Mouse (Mus musculus): ENCODE results near the gene Il1b.
A peak's percentile ranks its signal among the peaks of the same experiment; 100 is the strongest.

The Il1b gene

DNA sequence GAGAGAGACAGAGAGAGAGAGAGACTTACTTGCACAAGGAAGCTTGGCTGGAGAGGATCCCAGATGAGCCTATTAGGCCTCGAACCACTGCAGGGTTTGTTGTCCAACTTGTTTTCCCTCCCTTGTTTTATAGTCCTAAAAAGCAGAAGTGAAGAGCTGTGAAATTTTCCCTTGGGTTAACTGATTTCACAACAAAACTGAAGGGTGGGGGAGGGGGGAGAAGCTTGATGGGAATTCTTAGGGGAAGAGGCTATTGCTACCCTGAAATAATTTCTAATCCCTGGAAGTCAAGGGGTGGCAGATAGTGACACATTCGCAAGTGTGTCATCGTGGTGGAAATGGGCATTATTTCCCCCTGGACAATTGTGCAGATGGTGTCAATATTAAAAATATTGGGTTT is at the start of gene Il1b:
Il1b (minus strand) TSS at position 101 of the 400 bp plus-strand sequence.
- DNase-seq, result no peak

DNA sequence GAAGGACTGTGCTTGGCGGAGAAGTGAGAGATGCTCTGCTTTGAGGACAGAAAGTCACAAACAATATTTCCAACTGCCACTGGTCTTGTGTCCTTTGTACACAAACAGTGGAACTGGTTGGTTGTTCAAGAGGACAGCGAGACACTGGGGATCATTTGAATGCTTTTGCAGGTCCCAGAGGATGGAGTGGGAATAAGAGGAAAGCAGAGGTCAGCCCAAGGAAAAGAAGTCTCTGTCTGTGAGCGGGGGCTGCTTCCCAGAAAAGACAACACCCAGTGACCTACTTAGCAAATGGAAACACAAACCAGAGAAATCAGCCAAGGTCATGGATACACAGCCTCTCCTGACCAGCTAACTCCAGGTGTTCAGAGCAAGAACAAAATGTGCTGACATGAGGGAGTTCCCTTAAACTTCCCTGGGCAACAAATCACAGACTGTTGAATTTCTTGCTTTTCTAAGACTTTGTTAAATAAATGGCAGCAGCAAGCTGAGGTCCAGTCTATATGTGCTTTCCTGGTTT is 48.5 kb upstream of the Il1b start:
- peak; percentile 90 for DNase-seq

DNA sequence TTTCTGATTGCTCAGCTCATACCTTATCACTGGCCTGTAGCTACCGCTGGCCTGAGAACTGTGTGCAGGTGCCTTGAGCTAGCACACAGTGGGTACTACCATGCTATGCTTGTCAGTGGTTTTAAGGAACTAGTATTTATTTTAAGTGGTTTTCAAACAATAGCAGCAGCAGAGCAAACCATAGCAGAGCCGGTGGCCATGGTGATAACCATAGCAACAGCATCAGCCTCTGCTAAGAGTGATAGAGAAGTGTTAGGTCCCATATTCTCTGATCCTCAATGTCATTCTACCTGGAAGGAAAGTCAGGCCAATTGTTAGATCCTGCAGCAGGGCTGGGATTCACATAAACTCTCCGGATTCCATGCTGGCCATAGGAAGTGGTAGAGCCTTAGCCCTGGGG is 43.7 kb upstream of the Il1b start:
- DNase-seq, result peak; percentile 31

DNA sequence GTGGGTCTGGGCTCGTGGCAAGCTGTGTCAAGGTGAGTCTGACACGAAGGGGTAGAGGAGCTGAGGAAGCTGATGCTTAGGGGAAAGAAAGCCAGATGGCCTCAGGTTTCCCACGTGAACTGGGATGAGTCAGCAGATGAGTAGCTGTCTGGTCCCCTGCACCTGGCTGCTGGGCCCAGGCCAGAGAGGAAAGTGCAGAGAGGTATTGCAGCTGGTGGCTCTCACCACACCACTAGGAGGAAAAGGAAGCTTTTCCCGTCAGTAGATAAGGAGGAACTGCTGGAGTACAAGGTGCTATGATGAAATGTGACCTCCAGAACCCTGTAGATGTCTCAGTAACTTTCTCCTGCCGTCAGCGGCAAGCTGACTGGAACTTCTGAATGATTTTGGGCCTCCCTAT is 42.5 kb upstream of the Il1b start:
- peak; percentile 76 for DNase-seq

DNA sequence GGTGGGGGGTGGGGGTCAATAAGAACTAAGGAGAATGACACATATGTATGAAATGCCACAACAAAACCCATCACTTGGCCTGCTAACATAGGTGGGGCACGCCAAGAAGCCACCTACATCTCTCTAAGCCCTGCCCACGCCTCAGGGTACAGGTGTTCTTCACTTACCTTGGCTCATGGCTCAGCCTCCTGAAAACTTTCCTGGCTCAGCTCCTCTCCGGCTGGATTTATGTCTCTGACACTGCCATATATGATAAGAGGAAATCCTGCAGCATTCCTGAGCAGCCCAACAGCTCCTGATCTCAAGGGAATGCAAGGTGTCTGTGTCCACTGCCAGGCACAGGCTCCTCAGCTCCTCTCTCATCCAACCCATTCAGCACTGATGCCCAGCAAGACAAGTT is 40.7 kb upstream of the Il1b start:
- peak; percentile 57 for DNase-seq

DNA sequence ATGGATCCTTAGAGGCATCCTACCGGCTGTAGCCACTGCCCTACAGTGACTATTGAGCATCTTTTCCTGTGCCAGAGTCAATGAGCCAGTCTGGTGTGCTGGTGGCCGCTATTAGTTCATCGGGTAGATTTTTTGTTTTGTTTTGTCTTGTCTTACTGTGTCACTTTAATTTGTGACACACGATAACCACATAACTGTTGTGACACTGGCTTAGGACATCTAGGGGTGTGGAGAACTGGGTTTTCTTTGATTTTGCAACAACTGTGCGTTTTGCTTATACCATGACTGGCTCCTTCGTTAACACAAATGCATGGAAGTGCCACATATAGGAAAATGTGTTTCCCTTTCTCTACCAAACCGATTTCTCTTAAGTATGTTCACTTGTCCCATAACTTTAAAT is 39.4 kb upstream of the Il1b start:
- DNase-seq, result peak; percentile 55

DNA sequence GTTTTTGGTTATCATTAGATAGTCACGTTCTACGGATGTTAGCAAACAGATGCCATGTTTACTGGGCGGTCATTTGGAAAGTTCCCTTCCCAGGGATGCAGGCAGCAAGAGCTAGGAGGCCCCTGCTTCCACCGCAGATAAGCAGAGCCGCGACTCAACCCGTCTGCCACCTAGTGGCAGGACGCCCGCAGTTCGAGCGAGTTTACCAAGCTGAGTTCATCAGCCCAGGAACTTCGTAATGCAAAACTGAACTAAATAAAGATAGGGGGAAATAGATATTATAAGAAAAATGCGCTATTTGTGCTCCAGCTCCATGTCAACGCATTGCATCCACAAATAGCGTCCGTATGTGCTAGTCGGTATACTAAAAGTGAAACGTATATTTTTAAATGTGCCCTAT is 37.5 kb upstream of the Il1b start:
- peak; percentile 93 for DNase-seq

DNA sequence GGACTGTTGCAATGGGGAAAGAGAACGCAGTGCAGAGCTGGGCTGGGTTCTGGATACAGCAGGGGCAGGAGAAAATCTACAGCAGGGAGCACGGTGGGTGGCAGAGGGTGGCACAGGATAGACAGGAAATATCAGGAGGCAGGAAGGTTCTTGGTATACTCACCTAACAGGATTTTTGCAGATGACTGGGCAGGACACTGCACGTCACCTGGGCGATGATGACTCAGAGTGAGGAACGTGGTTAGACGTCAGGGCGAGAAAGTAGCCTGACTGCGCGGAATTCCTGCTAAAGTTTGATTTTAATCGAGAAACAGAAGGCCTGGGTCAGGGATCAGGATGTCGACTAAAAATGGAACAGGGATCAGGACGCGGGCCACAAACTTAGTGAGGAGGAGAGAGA is 36.7 kb upstream of the Il1b start:
- DNase-seq, result no peak

DNA sequence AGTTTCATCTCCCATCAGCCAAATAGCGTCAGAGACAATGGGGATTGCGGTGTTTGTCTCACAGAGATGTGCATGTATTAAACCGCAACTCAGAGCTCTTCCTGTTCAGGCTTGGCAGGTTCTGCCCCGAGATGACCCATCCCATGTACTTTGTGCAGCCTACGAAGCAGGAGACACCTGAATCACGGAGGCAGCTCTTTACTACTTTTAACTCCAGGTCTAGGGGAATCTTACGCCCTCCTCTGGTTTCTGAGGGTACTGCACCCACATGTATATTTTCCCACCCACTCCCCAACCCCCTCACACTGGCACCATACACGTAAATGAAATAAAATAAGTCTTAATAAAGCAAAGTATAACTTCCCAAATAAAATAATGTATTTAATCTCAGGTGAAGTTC is 35.6 kb upstream of the Il1b start:
- peak; percentile 83 for DNase-seq

DNA sequence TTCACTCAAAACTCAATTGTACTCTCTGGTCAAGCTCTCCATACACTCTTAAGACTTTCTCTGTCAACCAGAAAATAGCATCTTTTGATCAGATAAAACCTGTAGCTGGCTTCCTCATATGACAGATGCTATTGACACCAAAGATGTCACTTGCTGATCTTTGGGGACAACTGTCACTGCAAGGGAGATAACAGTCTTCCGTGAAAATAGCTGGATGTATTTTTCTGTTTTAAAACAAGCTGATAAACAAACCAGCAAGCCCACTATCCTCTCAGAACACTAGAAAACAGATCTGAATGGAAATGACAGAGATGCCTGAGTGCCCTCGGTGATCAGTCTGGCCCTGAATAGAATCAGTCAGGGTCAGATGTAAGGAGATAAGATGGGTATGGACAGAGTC is 32.8 kb upstream of the Il1b start:
- DNase-seq, result peak; percentile 14

DNA sequence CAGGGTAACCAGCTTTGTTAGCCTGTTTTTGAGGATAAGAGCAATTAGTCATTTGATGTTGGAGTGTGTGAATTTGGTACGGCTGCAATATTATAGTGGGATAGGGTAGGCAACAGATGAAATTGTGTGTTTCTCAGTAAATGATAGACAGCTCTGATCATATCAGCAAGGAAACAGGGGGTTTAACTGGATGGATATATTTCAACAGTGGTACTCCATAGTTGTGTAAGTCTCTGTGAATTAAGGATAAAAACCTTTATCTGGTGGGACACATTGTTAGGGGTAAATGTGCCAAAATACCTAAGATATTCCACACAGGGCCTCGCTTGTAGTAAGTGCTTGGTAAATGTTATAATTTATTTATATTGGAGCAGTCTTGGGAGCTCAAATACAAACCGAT is 31.4 kb upstream of the Il1b start:
- no peak for DNase-seq

DNA sequence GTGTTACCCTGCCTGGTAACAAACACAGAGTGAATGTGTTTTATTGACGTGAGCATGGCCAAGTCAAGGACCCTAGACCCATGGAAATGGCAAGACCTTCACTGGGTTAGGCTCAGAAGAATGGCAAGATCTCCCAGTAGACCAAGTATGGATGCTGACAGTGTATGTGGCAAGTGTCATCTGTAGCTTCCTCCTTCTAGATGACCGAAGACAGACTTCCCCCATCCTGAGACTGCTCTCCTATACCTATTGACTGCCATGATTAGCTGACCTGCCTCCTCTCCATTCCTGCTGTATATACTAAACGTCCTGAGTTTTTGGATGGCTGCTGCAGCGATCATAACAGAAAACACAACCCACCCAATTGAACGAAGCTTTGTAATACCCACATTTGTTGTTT is 30.9 kb upstream of the Il1b start:
- DNase-seq, result peak; percentile 31

DNA sequence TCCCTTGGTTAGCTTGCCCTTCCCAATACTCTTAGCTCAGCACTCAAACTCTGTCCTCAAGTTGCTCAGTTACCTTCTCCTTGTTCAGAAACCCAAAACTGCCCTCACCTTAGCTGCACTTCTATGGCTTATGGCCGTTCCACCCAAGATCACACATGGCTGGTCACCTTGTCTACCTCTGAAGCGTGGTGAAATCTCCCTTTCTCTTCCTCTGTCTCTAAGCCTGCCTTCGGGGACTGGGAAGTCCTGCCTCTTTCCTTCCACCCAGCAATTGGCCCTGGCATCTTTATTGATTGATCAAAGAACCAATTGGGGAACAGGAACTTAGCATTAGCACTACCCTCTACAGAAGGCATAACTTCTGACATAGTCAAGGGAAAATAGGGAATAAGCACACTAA is 27.2 kb upstream of the Il1b start:
- DNase-seq, result peak; percentile 63

DNA sequence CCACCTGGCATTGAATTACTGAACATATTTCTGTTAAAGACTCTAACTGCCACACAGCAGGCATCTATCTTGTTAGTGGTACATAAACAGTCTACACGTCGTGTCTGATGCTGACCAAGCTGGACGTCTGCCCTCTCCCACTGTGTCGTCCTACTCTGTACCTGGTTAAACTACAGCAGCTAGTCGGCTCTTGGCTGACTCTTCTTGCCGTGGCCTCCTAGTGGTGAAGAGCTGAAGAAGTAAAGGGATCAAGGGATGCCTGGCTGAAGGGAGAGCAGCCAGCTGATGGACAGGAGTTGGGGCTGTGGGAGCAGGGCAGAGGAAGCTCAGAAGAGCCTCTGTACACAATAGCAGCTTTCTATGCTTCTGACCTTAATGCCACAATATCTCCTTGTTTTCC is 22.6 kb upstream of the Il1b start:
- DNase-seq, result peak; percentile 89

DNA sequence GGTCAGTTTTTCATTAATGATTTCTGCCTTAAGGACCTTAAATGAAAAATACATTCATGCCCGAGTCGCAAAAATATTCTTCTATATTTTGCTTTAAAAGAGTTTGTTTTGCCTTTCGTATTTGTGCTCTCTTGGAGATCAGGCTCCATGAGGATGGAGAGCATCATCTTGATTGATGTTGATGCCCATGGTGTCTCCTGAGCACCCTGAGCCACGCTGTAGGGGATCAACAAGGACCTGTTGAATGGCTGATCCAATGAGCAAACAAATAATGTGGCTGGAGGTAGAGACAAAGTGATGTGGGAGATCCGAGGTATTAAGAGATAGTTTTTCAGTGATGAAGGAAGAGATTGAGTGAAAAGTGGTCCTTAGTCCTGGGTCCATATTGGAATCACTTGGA is 19.2 kb upstream of the Il1b start:
- DNase-seq, result peak; percentile 64

DNA sequence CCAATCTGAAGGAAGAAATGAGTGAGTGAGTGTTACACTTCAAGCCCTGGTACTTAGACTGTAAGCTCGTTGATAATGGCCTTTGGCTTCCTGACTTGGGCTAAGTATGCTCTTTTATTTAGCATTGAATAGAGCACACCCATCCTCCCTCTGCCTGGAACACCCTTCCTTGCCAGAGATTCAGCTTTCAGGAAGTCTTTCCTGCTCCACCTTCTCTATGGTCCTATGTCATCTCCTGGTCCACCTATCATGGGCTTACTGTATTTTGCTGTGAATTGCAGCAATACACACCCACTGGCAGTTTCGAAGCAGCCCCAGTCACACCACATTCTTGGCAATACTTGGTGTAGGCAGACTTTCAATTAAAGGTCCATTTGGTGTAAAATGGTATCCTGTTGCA is 18.4 kb upstream of the Il1b start:
- DNase-seq, result peak; percentile 93

DNA sequence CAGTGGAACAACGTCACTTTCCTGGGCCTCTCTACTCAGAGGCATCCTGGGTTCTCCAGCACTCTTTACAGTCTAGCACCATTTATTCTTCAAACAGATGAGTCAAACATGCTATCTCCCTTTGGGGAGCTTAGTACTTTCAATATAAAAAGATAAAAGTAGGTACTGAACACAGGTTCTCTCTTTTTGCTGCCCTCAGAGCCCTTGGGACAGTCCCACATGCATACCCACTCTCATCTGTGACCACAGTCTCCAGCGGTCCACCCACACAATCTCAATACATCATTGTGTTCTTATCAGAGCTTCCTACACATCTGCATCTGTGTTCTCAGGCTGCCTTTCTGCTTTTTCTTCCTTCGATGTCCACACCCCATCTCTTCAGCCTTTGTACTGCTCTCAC is 14.4 kb upstream of the Il1b start:
- DNase-seq, result peak; percentile 86

DNA sequence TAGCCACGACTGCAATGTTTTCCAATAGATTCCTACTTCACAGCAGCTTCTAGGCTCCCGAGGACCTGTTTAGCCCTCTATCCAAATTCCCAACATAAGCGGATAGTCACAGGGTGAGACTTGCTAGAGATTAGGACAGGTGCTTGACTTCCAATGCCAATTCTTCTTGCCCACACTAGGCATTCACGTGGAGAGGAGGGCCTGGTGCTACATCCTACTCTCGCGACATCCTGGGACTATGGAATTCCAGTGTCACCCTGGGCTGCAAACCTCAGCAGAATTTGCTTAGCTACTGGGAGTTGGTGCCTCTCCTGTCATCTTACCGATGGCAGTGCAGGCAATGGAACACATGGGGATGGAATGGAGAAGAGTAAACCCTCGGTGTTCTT is 13.3 kb upstream of the Il1b start:
- DNase-seq, result peak; percentile 91

DNA sequence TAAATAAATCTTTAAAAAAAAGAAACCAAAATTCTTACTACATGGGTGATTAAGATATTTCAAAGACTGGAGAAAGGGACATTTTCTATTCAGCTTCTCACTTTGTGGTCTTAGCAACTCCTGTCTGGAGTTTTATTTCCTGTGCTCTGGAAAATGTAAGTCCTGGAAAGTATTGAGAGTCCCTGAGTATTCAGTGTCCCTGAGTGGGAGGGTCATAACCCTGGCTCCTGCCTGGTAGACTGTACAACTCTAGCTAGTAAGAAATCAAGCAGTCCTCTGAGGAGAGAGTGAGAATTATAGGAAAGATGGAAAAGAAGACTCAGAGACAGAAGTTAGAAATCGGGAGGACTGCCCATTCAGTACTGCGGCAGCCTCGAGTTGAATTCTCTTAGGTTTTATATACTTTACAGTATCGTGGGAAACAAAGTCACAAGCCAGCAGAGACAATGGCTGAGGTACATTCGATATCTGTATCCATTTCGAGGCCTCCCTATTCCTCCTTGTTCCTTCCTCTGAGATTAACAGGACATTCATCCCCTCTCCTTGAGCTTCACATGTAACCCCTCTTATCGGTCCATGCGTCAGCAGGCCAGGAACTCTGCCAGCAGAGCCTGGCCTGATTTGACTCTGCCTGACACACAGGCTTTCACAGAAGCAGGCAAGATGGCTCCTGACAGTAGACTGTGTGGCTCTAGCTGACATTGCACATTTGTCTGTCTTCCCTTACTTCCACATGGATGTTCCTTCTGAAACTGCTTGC is 12.8 kb upstream of the Il1b start:
- peak; percentile 98 for DNase-seq

DNA sequence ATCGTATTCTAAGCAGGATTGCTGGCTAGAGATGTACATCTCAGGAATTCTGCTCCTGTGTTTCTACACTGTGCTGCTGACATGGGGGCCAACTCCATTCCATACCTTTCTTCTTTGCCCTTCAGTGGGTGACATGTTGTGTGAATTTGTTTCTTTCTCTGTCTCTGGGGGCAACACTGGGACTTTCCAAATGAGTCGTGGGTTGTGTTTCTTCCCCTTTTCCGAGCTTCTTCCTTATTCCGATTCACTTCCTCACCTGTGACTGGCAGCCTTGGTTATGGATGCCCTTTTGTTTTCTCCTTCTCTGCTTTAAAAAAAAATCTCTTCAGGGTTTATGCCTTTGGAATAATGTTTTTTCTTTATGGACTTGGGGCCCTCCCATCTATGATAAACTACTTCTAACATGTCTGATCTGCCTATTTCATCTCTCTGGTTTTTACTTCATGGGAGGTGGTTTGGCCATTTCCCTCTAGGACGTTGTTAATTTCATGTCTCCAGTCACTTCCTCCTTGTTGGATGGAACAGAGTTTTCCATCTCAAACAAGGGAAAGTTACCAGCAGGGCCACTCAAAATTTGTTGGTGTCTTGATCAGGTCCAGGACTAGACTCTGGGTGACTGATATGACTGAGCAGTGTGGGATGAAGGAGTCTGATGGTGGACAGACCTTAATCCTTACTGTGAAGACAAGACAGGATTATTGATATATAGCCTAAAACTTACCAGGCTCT is 10.0 kb upstream of the Il1b start:
- DNase-seq, result peak; percentile 89

DNA sequence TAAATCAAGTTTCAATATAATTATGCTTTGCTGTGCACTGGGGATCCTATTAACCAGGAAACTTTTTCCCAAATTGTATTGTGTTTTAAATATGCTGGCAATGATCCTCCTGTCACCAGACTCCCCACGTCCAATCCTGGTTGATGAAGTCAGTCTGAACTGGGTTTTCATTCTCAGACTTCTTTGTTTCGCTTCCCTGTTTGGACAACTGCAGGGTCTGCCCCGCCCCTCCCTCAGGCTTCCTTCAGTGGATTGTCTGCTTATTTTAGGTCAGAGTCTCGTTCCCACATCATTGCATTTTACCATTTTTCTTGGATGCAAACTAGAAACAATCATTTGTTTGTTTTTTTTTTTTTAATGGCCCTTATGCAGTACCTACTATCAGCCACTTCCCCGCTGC is 9.3 kb upstream of the Il1b start:
- DNase-seq, result peak; percentile 96

DNA sequence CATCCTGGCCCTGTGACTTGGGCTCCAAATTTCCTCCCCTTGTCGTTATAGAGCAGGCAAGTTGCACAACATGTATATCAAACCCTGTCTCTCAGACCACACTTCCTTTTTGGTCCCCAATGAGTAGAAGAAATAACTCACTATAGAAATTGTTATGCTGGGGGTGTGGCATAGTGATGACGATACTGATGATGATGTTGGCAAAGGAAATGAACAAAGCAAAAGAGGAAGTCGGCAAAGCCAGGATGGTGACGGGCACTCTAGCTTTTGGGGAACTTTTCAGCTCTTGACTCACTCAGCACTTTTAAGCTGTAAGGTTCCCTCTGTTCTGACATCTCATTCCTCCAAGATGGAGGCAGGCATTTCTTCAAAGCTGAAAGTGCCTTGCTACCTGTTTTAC is 2.4 kb upstream of the Il1b start:
- DNase-seq, result peak; percentile 96

DNA sequence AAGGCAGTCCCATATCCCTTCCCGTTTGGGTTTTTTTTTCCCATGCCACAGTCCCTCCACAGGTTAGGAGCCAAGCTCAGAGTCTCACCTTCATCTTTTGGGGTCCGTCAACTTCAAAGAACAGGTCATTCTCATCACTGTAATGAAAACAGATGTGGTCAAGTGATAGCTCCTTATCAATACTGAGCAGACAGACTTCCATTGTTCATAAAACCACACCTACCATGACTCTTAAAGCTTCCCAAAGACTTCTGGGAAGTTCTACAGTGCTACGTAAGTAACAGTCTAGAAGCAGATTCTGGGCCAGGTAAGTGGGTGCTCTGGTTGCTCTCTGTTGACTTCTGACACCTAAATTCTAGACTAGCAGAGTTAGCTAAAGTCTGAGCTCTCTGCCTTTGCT is 1.3 kb downstream of the Il1b start:
- no peak for DNase-seq

DNA sequence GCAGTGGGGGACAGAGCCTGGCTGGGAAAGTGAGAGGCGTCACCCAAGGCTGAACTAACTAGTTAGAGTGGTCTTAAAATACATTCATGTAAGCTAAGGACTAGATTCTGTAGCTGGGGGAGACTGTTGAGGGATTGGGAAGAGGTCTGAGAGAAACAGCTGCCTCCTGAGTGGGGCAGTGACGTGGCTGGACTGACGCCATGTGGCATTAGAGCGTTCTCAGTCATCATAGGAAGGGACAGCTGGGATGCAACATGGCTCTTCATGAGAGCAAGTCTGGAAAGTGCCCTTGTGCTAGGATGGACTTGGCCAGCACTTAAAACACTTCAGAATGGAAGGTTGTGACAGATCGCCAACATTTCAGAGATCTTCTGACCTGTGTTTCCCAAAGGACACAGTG is 2.1 kb downstream of the Il1b start:
- peak; percentile 58 for DNase-seq

DNA sequence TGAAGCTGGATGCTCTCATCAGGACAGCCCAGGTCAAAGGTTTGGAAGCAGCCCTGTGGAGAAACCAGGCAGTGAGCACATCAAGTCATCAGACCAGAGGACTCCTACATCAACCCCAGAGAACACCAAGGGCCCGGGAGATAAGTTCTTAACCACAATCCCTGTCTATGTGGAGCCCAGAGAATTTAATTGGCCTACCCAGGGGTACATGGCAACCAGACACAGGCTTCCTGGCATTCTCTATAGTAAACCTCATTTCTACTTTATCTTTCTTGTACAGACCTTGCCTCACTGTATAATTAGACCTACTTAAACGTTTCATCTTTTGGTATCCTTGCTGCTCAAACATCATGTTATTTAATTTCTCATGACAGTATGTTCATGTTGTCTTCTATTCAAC is 2.8 kb downstream of the Il1b start:
- no peak for DNase-seq
